Mouse (Mus musculus) Patski (cell line): ENCODE data around the gene Gm20662. TPM values are rescaled to one million over a fixed set of nuclear protein-coding genes. Genes with fewer than 3 reads are reported as not detected.

Source experiments
- ATAC-seq: fragments of 100-300 bp; one replicate; pipeline ENCODE4 v1.8.0; 2021
- CTCF ChIA-PET: fragments of 350-600 bp; sonication (Branson Sonifier 250); formaldehyde crosslinking; loops from one replicate; lab custom pipeline; 2022; ENCODE audit warnings: inconsistent platforms; lab: Charles Lee
- POLR2A ChIA-PET: fragments of 350-600 bp; sonication (Branson Sonifier 250); formaldehyde crosslinking; loops from one replicate; lab custom pipeline; 2022; ENCODE audit warnings: antibody characterized with exemption, inconsistent platforms; lab: Charles Lee
- DNase-seq: peaks from one replicate; pipeline ENCODE4 v3.0.0-alpha.2; 2011; ENCODE audit warnings: low read depth, low spot score
- H3K27me3 ChIP-seq: fragments of 371-371 bp; one replicate; pipeline ENCODE4 v1.5.1; 2021
- CTCF ChIP-seq: fragments of 100-300 bp; IDR thresholded peaks from one replicate; pipeline ENCODE4 v1.5.1; 2021
- in situ Hi-C: fragments of 300-500 bp; cut with MboI; formaldehyde crosslinking; loops from 3 replicates; pipeline ENCODE4 v1.11.1; 2018; ENCODE audit warnings: low pct_unique_long_range_greater_than_20kb, mixed read lengths
- polyA plus RNA-seq: library from polyadenylated mRNA; unstranded; gene quantifications from one replicate; pipeline ENCODE4 v1.2.3, GENCODE M21; 2021

Gm20662 gene
- polyA plus RNA-seq, 1 experiment from 2014 or later, result not detected

- ATAC-seq, result no peak
- H3K27me3 ChIP-seq, result no peaks in the 10 kb centered on the region
- TF ChIP-seq CTCF, result no peak
- ChIA-PET POLR2A (interaction anchor here (1.2 kb wide), 1 partner anchor 9 kb away, joined by 3 read pairs; no protein-coding TSS in a partner anchor), CTCF (interaction anchor here (2.8 to 3.3 kb wide), 2 partner anchors 89 to 147 kb away, joined by 10 to 14 read pairs; no protein-coding TSS in a partner anchor)
- no peak for DNase-seq
- in situ Hi-C loops, result no loop called here
These were observed 55.2 kb downstream of the Gm20662 start for GRCm38 (mm10) chr9:108051184-108051930.

- ChIA-PET CTCF (interaction anchor here (1.1 to 3.3 kb wide), 3 partner anchors 8 to 147 kb away, joined by 4 to 14 read pairs (median 10); no protein-coding TSS in a partner anchor), POLR2A (interaction anchor here (1.2 kb wide), 1 partner anchor 9 kb away, joined by 3 read pairs; no protein-coding TSS in a partner anchor)
- ATAC-seq, result no peak
- DNase-seq, result no peak
- TF ChIP-seq CTCF, result no peak
- in situ Hi-C loops, result no loop called here
- no peaks in the 10 kb centered on the region for H3K27me3 ChIP-seq
These were observed 55.7 kb downstream of the Gm20662 start for GRCm38 (mm10) chr9:108051931-108052220.

DNA sequence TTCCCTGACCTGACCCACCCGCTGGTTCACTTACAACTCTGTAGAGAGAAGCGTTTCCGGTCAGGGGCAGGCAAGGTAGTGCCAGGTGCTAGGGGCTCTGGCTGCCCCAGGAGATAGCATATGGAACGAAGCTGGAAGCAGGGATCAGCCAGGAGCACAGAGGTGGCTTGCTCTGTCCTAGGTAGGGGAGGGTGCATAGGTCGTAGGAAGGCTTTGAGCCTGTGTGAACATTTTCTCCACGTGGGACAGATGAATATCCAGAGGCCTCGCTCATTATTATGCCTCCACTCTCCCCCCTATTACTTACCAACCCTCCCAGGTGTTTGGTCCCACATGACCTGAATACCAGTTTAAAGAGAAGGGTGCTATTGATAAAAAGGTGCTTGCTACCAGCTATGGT lies 56.3 kb downstream of the Gm20662 start:
- DNase-seq (no peak), ATAC-seq (no peak)
- TF ChIP-seq CTCF, result no peak
- ChIA-PET CTCF (interaction anchor here (1.1 to 3.3 kb wide), 9 partner anchors 9 to 152 kb away, joined by 3 to 14 read pairs (median 4); partner anchors contain the start of gene Cdhr4), POLR2A (interaction anchor here (0.6 to 1.2 kb wide), 2 partner anchors 8 to 26 kb away, joined by 3 to 4 read pairs; no protein-coding TSS in a partner anchor)
- no peaks in the 10 kb centered on the region for H3K27me3 ChIP-seq
- in situ Hi-C loops, result no loop called here

DNA sequence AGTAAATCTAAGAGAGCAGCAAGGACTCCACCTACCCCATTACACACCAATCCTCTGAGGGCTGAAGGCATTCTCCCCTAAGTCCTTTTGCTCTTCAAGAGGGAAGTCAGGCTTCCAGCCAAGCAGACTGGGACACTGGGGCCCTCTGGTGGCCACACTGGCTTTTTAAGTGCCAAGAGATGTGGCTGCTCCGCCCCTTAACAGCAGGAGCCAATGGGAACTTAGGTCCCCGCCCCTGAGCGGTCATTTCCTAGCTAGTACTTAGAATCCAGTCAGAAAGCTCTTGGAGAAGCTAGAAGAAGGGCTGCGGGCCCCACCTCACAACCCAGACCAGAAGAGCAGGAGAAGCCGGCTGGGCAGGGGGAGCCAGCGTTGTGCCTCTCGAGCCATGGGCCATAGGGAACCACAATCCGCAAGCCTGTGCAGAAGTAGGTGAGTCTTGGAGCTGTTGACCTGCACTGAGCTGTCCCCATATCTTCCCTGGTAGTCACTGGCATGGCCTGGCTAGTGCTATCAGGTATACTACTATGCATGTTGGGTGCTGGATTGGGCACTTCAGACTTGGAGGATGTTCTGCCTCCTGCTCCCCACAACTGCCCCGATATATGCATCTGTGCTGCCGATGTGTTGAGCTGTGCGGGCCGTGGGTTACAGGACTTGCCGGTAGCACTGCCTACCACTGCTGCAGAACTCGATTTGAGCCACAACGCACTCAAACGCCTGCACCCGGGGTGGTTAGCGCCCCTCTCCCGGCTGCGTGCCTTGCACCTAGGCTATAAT lies 56.9 kb downstream of the Gm20662 start, which contains the start of gene Amigo3:
Amigo3 (plus strand) TSS at position 275 of the 780 bp plus-strand sequence.
- ATAC-seq (peak; percentile 20), DNase-seq (peak; percentile 77)
- ChIA-PET POLR2A (interaction anchor here (0.6 to 1.2 kb wide), 2 partner anchors 7 to 27 kb away, joined by 3 to 4 read pairs; no protein-coding TSS in a partner anchor), CTCF (interaction anchor here (0.7 to 3.3 kb wide), 15 partner anchors 10 to 153 kb away, joined by 3 to 14 read pairs (median 3); partner anchors contain the start of gene Cdhr4)
- H3K27me3 ChIP-seq, result no peaks in the 10 kb centered on the region
- in situ Hi-C loops, result no loop called here
- no peak for TF ChIP-seq CTCF

DNA sequence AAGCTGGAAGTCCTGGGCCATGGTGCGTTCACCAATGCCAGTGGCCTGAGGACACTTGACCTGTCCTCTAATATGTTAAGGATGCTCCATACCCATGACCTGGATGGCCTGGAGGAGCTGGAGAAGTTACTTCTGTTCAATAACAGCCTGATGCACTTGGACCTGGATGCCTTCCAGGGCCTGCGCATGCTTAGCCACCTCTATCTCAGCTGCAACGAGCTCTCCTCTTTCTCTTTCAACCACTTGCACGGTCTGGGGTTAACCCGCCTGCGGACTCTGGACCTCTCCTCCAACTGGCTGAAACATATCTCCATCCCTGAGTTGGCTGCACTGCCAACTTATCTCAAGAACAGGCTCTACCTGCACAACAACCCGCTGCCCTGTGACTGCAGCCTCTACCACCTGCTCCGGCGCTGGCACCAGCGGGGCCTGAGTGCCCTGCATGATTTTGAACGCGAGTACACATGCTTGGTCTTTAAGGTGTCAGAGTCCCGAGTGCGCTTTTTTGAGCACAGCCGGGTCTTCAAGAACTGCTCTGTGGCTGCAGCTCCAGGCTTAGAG lies 57.6 kb downstream of the Gm20662 start:
- H3K27me3 ChIP-seq, result no peaks in the 10 kb centered on the region
- ChIA-PET CTCF (interaction anchor here (0.8 to 3.3 kb wide), 6 partner anchors 14 to 149 kb away, joined by 3 to 14 read pairs (median 3); no protein-coding TSS in a partner anchor), POLR2A (no interaction called here)
- in situ Hi-C loops, result no loop called here
- DNase-seq (no peak), ATAC-seq (no peak)
- no peak for TF ChIP-seq CTCF

- ChIA-PET CTCF (interaction anchor here (0.9 to 3.3 kb wide), 3 partner anchors 10 to 150 kb away, joined by 3 to 14 read pairs (median 7); no protein-coding TSS in a partner anchor), POLR2A (no interaction called here)
- ATAC-seq (no peak), DNase-seq (no peak)
- H3K27me3 ChIP-seq, result no peaks in the 10 kb centered on the region
- no peak for TF ChIP-seq CTCF
- in situ Hi-C loops, result loop anchor here (5.0 kb wide), 2 partner anchors 87 to 162 kb away; no protein-coding TSS in a partner anchor
These were observed 58.3 kb downstream of the Gm20662 start for GRCm38 (mm10) chr9:108054331-108055040.

DNA sequence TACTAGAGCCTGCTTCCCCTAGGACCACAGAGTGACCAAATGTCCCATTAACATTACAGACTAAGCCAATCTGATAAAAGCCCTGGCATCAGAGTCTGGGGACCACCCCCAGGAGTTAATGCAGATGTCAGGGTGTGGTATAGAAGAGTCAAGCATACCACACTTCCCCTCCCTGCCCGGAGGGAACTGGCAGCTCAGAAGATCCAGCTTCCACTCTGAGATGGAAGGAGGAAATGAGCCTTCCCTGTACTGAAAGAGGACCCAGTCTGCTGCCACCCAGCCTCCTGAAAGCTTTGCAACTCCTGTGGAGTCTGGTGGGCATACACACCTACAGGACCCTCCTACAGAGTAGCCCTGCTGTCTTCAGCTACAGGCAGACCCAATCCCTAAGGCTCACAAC lies 58.9 kb downstream of the Gm20662 start:
- POLR2A ChIA-PET, result no interaction called here
- in situ Hi-C loops, result loop anchor here (5.0 kb wide), 2 partner anchors 88 to 163 kb away; no protein-coding TSS in a partner anchor
- TF ChIP-seq CTCF, result no peak
- CTCF ChIA-PET, result interaction anchor here (0.9 to 2.4 kb wide), 3 partner anchors 10 to 14 kb away, joined by 3 to 7 read pairs (median 3); no protein-coding TSS in a partner anchor
- ATAC-seq, result no peak
- DNase-seq, result no peak
- no peaks in the 10 kb centered on the region for H3K27me3 ChIP-seq

- CTCF ChIA-PET, result interaction anchor here (0.9 to 1.1 kb wide), 2 partner anchors 9 to 14 kb away, joined by 3 read pairs; no protein-coding TSS in a partner anchor
- TF ChIP-seq CTCF, result no peak
These were observed 59.6 kb downstream of the Gm20662 start for GRCm38 (mm10) chr9:108055661-108056237.

More at GRCm38 (mm10) chr9:108055661-108056237, 59.6 kb downstream of the Gm20662 start:
- DNase-seq (no peak), ATAC-seq (no peak)
- no peaks in the 10 kb centered on the region for H3K27me3 ChIP-seq
- in situ Hi-C loops, result loop anchor here (5.0 kb wide), 2 partner anchors 88 to 163 kb away; no protein-coding TSS in a partner anchor
- POLR2A ChIA-PET, result no interaction called here
